Mouse (Mus musculus) splenic B cell, adult 2 months (primary cell): ENCODE data around the gene Rbpms2.
"Not testable (repeated sequence)": the region's sequence is repeated elsewhere in the genome, so short reads cannot be mapped to it uniquely, and the experiment has no call there.

ENCODE experiments used
- DNase-seq: peaks from one replicate; pipeline ENCODE4 v3.0.0-alpha.2; 2011; ENCODE audit warnings: low read depth, low spot score
- H3K27me3 ChIP-seq: 2 replicates; pipeline ENCODE4 v1.6.1; 2012; ENCODE audit warnings: mild to moderate bottlenecking, low read length, moderate library complexity, mixed read lengths; ENCODE audit not compliant: control insufficient read depth, poor library complexity, insufficient read depth, severe bottlenecking
- H3K36me3 ChIP-seq: 2 replicates; pipeline ENCODE4 v1.6.1; 2012; ENCODE audit warnings: mild to moderate bottlenecking, low read length, moderate library complexity, mixed read lengths; ENCODE audit not compliant: control insufficient read depth, poor library complexity, insufficient read depth, severe bottlenecking

Rbpms2 gene

DNA sequence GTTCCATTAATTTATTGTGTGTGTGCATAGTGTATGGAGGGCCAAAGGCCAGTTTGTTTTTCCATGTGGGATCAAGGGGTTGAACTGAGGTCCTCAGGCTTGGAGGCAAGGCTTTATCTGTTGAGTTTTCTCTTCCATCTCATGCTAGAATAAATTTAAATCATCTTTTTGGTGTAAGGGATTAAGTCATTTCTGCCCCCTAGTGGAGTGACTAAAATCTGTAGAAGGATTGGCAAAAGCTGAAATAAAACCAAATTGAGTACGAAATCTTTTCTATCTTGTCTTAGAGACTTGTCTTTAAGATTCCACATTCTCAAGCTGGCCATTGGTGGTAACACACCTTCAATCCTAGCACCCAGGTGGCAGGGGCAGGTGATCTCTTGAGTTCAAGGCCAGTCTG is 53.5 kb downstream of the Rbpms2 start:
- H3K36me3 ChIP-seq: peaks cover 3% of the 10 kb centered on the region; the same call in 1 of the 2 replicates
- peak; percentile 53 for DNase-seq
- no peaks in the 10 kb centered on the region for H3K27me3 ChIP-seq

DNA sequence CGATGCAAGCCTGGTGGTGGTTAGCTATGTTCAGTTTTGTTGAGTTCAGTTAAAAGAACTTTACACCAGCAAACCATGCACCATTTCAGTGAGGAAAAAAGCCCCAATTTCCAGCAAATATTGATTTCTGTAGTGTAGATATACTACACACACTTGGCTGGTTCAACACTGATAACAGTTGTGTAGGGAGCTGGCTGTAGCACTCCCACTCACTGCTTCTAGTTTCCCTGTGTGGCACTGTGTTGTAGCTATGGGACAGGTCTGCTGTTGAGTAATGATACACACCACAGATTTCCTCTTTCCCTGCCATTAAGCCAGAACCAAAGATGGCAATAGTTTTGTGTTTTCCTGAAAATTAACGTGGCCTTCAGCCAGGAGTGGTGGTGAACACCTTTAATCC is 55.3 kb downstream of the Rbpms2 start:
- H3K27me3 ChIP-seq: no peaks in the 10 kb centered on the region
- DNase-seq: no peak
- peaks cover 8% of the 10 kb centered on the region; the same call in 1 of the 2 replicates for H3K36me3 ChIP-seq

GRCm38 (mm10) chr9:65689869-65690268 is 60.4 kb downstream of the Rbpms2 start:
- H3K36me3 ChIP-seq, H3K27me3 ChIP-seq, DNase-seq: not testable (repeated sequence)

DNA sequence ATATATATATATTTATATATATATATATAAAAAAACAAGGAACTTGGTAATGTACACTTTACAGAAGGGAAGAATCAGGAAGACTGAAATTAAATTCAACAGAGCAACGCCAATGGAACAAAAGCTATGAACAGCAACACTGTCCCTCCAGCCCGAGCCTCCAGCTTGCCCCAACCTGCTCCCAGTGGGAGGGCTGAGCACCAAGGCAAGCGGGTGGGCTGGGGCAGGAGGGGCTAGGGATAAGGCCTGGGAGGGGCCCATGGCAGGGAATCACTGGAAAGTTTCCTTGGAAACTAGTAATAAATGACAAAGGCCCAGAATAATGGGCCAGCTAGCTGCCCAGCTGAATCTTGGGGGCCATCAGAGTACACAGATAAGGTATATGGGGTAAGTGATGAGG is 63.0 kb downstream of the Rbpms2 start:
- DNase-seq: no peak
- peaks cover 6% of the 10 kb centered on the region; the same call in 1 of the 2 replicates for H3K36me3 ChIP-seq
- H3K27me3 ChIP-seq: no peaks in the 10 kb centered on the region

DNA sequence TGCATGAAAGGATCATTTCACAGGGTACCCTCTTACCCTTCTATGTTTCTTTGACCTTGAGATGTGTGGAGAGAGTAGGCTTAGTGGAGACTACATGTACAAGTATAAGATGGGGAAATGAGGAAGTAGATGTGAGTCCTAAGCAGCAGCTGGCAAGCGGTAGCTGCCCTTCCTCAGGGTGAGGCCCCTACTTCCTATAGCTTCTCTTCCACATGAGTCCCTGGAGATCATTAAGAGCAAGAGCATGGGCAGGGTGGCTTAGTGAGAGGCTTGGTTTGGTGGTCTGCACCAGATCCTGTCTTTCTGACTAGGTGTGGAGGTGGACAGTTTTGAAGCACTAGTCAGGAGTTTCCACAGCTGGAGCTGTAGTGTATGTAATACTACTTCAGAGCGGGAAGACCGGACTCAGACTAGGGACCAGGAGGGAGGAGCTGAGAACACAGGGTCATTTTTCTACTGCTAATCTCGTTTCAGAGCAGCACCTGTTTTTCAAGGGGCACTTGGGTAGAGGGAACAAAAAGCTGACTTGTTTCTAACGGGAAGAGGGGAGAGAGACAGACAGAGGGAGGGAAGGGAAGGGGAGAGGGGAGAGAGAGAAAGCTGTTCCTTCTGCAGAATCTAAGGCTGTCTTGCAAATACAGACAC is 63.6 kb downstream of the Rbpms2 start:
- DNase-seq: peak; percentile 51
- Histone ChIP-seq H3K36me3 (0 out of 2 replicates have a peak, but pooled peaks cover 4% of the 10 kb centered on the region), H3K27me3 (no peaks in the 10 kb centered on the region)

- DNase-seq: no peak
- Histone ChIP-seq H3K36me3 (no peaks in the 10 kb centered on the region), H3K27me3 (no peaks in the 10 kb centered on the region)
Measured at GRCm38 (mm10) chr9:65695646-65696045, 66.2 kb downstream of the Rbpms2 start.

GRCm38 (mm10) chr9:65696337-65696736 is 66.9 kb downstream of the Rbpms2 start:
- no peaks in the 10 kb centered on the region for H3K27me3 ChIP-seq

DNA sequence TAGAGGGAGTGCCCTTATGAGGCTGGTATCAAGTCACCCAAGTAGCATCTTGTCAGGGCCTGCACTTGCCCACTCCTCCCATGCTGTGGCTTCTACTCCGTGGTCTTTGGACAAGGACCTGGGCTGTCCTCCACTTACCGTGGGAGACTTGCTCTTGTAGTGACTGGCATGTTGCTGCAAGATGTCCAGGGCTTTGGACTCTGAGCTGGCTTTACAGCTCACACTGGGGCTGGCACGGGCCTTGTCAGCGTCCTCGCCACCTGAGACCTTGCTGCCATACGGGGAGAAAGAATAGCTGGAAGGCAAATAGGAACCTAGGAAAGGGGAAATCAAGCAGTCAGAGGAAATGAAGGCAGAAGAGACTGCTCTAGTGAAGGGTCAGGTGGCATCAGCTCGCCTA is 67.9 kb downstream of the Rbpms2 start:
- Histone ChIP-seq H3K27me3 (no peaks in the 10 kb centered on the region), H3K36me3 (no peaks in the 10 kb centered on the region)
- no peak for DNase-seq

More at GRCm38 (mm10) chr9:65696337-65696736, 66.9 kb downstream of the Rbpms2 start:
- no peak for DNase-seq
- no peaks in the 10 kb centered on the region for H3K36me3 ChIP-seq

GRCm38 (mm10) chr9:65697992-65698391 is 68.5 kb downstream of the Rbpms2 start:
- no peak for DNase-seq
- Histone ChIP-seq H3K27me3 (no peaks in the 10 kb centered on the region), H3K36me3 (no peaks in the 10 kb centered on the region)

DNA sequence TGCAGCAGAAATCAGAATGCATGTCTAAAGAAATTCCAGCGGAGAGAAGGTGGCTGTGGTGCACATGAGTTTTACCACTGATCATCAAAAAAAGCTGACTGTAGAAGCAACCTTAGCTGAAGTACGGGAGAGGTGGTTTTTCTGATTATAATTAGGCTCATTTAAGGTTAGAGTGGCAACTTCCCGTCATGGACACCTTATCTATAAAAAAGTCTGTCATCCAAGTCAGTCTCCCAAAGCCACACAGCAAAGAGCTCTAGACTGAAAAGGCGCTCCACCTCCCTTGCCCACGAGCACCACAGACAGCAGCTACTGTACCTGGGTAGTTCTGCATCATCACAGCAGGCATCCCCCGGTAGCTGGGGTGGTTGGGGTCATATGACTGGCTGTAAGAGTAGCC is 71.1 kb downstream of the Rbpms2 start:
- Histone ChIP-seq H3K27me3 (no peaks in the 10 kb centered on the region), H3K36me3 (peaks cover 4% of the 10 kb centered on the region)
- DNase-seq: no peak

DNA sequence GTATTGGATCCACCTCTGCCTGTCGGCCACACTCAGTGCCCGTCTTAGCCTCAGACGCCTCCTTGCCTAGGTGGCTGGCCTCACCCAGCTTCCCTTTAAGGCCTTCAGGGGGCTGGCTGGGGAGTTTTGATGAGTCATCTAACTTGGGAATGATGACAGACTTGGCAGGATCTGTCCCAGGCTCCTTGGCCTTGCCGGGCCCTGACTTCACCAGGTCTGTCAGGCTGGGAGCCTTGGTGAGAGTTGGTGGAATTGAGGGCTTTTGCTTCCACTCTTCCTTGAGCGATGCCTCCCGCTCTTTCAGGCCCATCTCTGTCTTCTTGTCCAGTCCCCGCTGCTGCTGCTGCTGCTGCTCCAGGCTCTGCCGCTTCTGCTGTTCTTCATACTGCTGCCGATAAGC is 72.8 kb downstream of the Rbpms2 start:
- Histone ChIP-seq H3K36me3 (peaks cover 4% of the 10 kb centered on the region), H3K27me3 (no peaks in the 10 kb centered on the region)
- no peak for DNase-seq

- no peaks in the 10 kb centered on the region for H3K27me3 ChIP-seq
- H3K36me3 ChIP-seq: peaks cover 4% of the 10 kb centered on the region
- no peak for DNase-seq
Measured at GRCm38 (mm10) chr9:65703241-65703640, 73.8 kb downstream of the Rbpms2 start.

GRCm38 (mm10) chr9:65703926-65704595 is 74.6 kb downstream of the Rbpms2 start:
- no peak for DNase-seq
- H3K27me3 ChIP-seq: no peaks in the 10 kb centered on the region
- H3K36me3 ChIP-seq: peaks cover 4% of the 10 kb centered on the region
